Mouse (Mus musculus): ENCODE measurements around the gene Osbpl8.

GRCm38 (mm10) chr10:111205421-111205820, 40.9 kb downstream of the Osbpl8 start:
- TF ChIP-seq CTCF (conservative IDR thresholded peaks at IDR 0.05; ENCODE audit: insufficient read depth, insufficient read length, low read depth, low read length) (no peak), POLR2A (IDR thresholded peaks at IDR 0.05; ENCODE audit: low read depth, low read length) (no peak)
